Mouse (Mus musculus): ENCODE results near the gene Col1a1. TPM values are rescaled to one million over a fixed set of nuclear protein-coding genes. Genes with fewer than 3 reads are reported as not detected.

The Col1a1 gene
- polyA plus RNA-seq, 1 experiment from 2014 or later, result 511 TPM

DNA sequence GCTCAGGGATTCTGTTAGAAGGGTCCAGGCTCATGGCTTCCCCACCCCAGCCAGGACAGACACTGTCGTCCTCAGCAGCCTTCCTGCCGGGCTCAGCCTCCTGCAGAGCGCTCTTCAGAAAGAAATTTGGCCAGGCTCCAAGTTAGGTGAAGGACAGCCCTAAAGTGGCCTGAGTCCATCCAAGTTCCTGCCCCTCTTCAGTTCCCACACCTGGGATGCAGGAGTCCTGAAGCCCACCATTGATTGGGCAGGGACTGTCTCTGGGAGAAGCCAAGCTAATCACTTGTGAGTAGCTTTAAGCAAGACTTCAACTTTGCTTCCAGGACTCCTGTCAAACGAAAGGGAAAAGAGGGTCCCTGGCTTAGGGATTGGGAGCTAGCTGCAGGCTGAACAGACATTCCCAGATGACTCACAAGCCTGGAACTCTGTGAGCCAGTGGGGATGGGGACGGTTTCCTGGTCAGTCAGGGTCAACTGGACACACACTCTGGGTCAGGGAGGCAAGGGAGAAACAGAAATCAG, 8.2 kb upstream of the Col1a1 start:
- Histone ChIP-seq H3K36me3 (ENCODE audit: control insufficient read depth, insufficient read depth, low read length) (no peaks in the 10 kb centered on the region), H3K27ac (replicated peaks in 1 of 2; ENCODE audit: control insufficient read depth in 1 of 2, insufficient read depth in 1 of 2, low read depth in 2 of 2, low read length in 2 of 2) (peak overlapping the region; percentile 63 to 90), H3K4me3 (ENCODE audit: control insufficient read depth in 1 of 2, insufficient read depth in 1 of 2, low read depth in 1 of 2, low read length in 2 of 2) (no peak overlapping the region), H3K4me2 (ENCODE audit: low read length) (peak overlapping the region; percentile 52; the same call in 1 of the 2 replicates), H3K27me3 (ENCODE audit: control insufficient read depth, insufficient read depth, low read length) (no peaks in the 10 kb centered on the region), H3K9me3 (ENCODE audit: control insufficient read depth, low read length) (no peaks in the 10 kb centered on the region), H3K4me1 (ENCODE audit: control insufficient read depth in 2 of 2, insufficient read depth in 2 of 2, low read length in 2 of 2) (peaks cover 31 to 34% of the 10 kb centered on the region in 2 experiments), H3K9ac (ENCODE audit: low read length) (peak overlapping the region; percentile 9; the same call in 1 of the 2 replicates)
- no peak for ATAC-seq (ENCODE audit: insufficient number of reproducible peaks, insufficient read depth, low FRiP score, low read depth)
- WGBS, result under 1% methylated on average over 5 of the region's 5 CpGs

GRCm38 (mm10) chr11:94928820-94929219, 7.2 kb upstream of the Col1a1 start:
- H3K9me3 ChIP-seq (ENCODE audit: control insufficient read depth, low read length), result no peaks in the 10 kb centered on the region
- ATAC-seq (ENCODE audit: insufficient number of reproducible peaks, insufficient read depth, low FRiP score, low read depth), result peak; percentile 94
- H3K4me3 ChIP-seq (ENCODE audit: control insufficient read depth in 1 of 2, insufficient read depth in 1 of 2, low read depth in 1 of 2, low read length in 2 of 2), result peak overlapping the region; percentile 6; a peak in 2 of 4 replicates
- WGBS, result 1% methylated on average over 13 of the region's 13 CpGs
- peaks cover 38 to 41% of the 10 kb centered on the region in 2 experiments for H3K4me1 ChIP-seq (ENCODE audit: control insufficient read depth in 2 of 2, insufficient read depth in 2 of 2, low read length in 2 of 2)
- peak overlapping the region; percentile 52 for H3K4me2 ChIP-seq (ENCODE audit: low read length)
- no peaks in the 10 kb centered on the region for H3K27me3 ChIP-seq (ENCODE audit: control insufficient read depth, insufficient read depth, low read length)
- H3K36me3 ChIP-seq (ENCODE audit: control insufficient read depth, insufficient read depth, low read length), result no peaks in the 10 kb centered on the region
- peak overlapping the region; percentile 88 to 90 for H3K27ac ChIP-seq (replicated peaks in 1 of 2; ENCODE audit: control insufficient read depth in 1 of 2, insufficient read depth in 1 of 2, low read depth in 2 of 2, low read length in 2 of 2)
- H3K9ac ChIP-seq (ENCODE audit: low read length), result peak overlapping the region; percentile 62

- no peak for ATAC-seq (ENCODE audit: insufficient number of reproducible peaks, insufficient read depth, low FRiP score, low read depth)
- H3K9ac ChIP-seq (ENCODE audit: low read length), result no peak overlapping the region; the same call in 1 of the 2 replicates
- peaks cover 39 to 46% of the 10 kb centered on the region in 2 experiments for H3K4me1 ChIP-seq (ENCODE audit: control insufficient read depth in 2 of 2, insufficient read depth in 2 of 2, low read length in 2 of 2)
- peaks cover 6% of the 10 kb centered on the region; the same call in 1 of the 2 replicates for H3K27me3 ChIP-seq (ENCODE audit: control insufficient read depth, insufficient read depth, low read length)
- H3K4me2 ChIP-seq (ENCODE audit: low read length), result peak overlapping the region; percentile 52
- H3K27ac ChIP-seq (replicated peaks in 1 of 2; ENCODE audit: control insufficient read depth in 1 of 2, insufficient read depth in 1 of 2, low read depth in 2 of 2, low read length in 2 of 2), result peak overlapping the region; percentile 29 to 90; a peak in 3 of 4 replicates
- no peak overlapping the region for H3K4me3 ChIP-seq (ENCODE audit: control insufficient read depth in 1 of 2, insufficient read depth in 1 of 2, low read depth in 1 of 2, low read length in 2 of 2)
- 32% methylated on average over 9 of the region's 9 CpGs for WGBS
- H3K9me3 ChIP-seq (ENCODE audit: control insufficient read depth, low read length), result no peaks in the 10 kb centered on the region
- H3K36me3 ChIP-seq (ENCODE audit: control insufficient read depth, insufficient read depth, low read length), result no peaks in the 10 kb centered on the region
These were observed 6.4 kb upstream of the Col1a1 start for GRCm38 (mm10) chr11:94929599-94929998.

- H3K4me2 ChIP-seq (ENCODE audit: low read length), result no peak overlapping the region
- ATAC-seq (ENCODE audit: insufficient number of reproducible peaks, insufficient read depth, low FRiP score, low read depth), result no peak
- H3K9me3 ChIP-seq (ENCODE audit: control insufficient read depth, low read length), result no peaks in the 10 kb centered on the region
- H3K27ac ChIP-seq (replicated peaks in 1 of 2; ENCODE audit: control insufficient read depth in 1 of 2, insufficient read depth in 1 of 2, low read depth in 2 of 2, low read length in 2 of 2), result peak overlapping the region in 1 of 2 experiments; percentile 90; a peak in 2 of 4 replicates
- H3K4me3 ChIP-seq (ENCODE audit: control insufficient read depth in 1 of 2, insufficient read depth in 1 of 2, low read depth in 1 of 2, low read length in 2 of 2), result no peak overlapping the region
- H3K4me1 ChIP-seq (ENCODE audit: control insufficient read depth in 2 of 2, insufficient read depth in 2 of 2, low read length in 2 of 2), result peaks cover 41 to 49% of the 10 kb centered on the region in 2 experiments
- 50% methylated on average over 4 of the region's 4 CpGs for WGBS
- no peak overlapping the region; the same call in 1 of the 2 replicates for H3K9ac ChIP-seq (ENCODE audit: low read length)
- peaks cover 12% of the 10 kb centered on the region for H3K27me3 ChIP-seq (ENCODE audit: control insufficient read depth, insufficient read depth, low read length)
- no peaks in the 10 kb centered on the region for H3K36me3 ChIP-seq (ENCODE audit: control insufficient read depth, insufficient read depth, low read length)
These were observed 5.9 kb upstream of the Col1a1 start for GRCm38 (mm10) chr11:94930151-94930550.

- peak overlapping the region; percentile 9 to 68 for H3K27ac ChIP-seq (replicated peaks in 1 of 2; ENCODE audit: control insufficient read depth in 1 of 2, insufficient read depth in 1 of 2, low read depth in 2 of 2, low read length in 2 of 2)
- ATAC-seq (ENCODE audit: insufficient number of reproducible peaks, insufficient read depth, low FRiP score, low read depth), result no peak
- H3K36me3 ChIP-seq (ENCODE audit: control insufficient read depth, insufficient read depth, low read length), result no peaks in the 10 kb centered on the region
- peaks cover 25% of the 10 kb centered on the region for H3K27me3 ChIP-seq (ENCODE audit: control insufficient read depth, insufficient read depth, low read length)
- H3K9ac ChIP-seq (ENCODE audit: low read length), result no peak overlapping the region
- peaks cover 27 to 37% of the 10 kb centered on the region in 2 experiments for H3K4me1 ChIP-seq (ENCODE audit: control insufficient read depth in 2 of 2, insufficient read depth in 2 of 2, low read length in 2 of 2)
- 18% methylated on average over 8 of the region's 8 CpGs for WGBS
- H3K4me3 ChIP-seq (ENCODE audit: control insufficient read depth in 1 of 2, insufficient read depth in 1 of 2, low read depth in 1 of 2, low read length in 2 of 2), result no peak overlapping the region
- H3K4me2 ChIP-seq (ENCODE audit: low read length), result peak overlapping the region; percentile 23; the same call in 1 of the 2 replicates
- H3K9me3 ChIP-seq (ENCODE audit: control insufficient read depth, low read length), result no peaks in the 10 kb centered on the region
These were observed 2.4 kb upstream of the Col1a1 start for GRCm38 (mm10) chr11:94933584-94933983.

- Histone ChIP-seq H3K36me3 (ENCODE audit: control insufficient read depth, insufficient read depth, low read length) (peaks cover 2% of the 10 kb centered on the region; the same call in 1 of the 2 replicates), H3K27me3 (ENCODE audit: control insufficient read depth, insufficient read depth, low read length) (peaks cover 33% of the 10 kb centered on the region), H3K9me3 (ENCODE audit: control insufficient read depth, low read length) (no peaks in the 10 kb centered on the region), H3K9ac (ENCODE audit: low read length) (no peak overlapping the region), H3K27ac (replicated peaks in 1 of 2; ENCODE audit: control insufficient read depth in 1 of 2, insufficient read depth in 1 of 2, low read depth in 2 of 2, low read length in 2 of 2) (peak overlapping the region in 1 of 2 experiments; percentile 68; a peak in 1 of 4 replicates), H3K4me2 (ENCODE audit: low read length) (0 out of 2 replicates have a peak overlapping the region, but pooled peaks have one; percentile 8), H3K4me3 (ENCODE audit: control insufficient read depth in 1 of 2, insufficient read depth in 1 of 2, low read depth in 1 of 2, low read length in 2 of 2) (no peak overlapping the region), H3K4me1 (ENCODE audit: control insufficient read depth in 2 of 2, insufficient read depth in 2 of 2, low read length in 2 of 2) (peaks cover 19 to 30% of the 10 kb centered on the region in 2 experiments)
- WGBS, result 40% methylated on average over 11 of the region's 11 CpGs
- ATAC-seq (ENCODE audit: insufficient number of reproducible peaks, insufficient read depth, low FRiP score, low read depth), result no peak
These were observed 1.5 kb upstream of the Col1a1 start for GRCm38 (mm10) chr11:94934526-94934925.

- ATAC-seq (ENCODE audit: insufficient number of reproducible peaks, insufficient read depth, low FRiP score, low read depth), result peak; percentile 69
- Histone ChIP-seq H3K9me3 (ENCODE audit: control insufficient read depth, low read length) (no peaks in the 10 kb centered on the region), H3K4me3 (ENCODE audit: control insufficient read depth in 1 of 2, insufficient read depth in 1 of 2, low read depth in 1 of 2, low read length in 2 of 2) (peak overlapping the region; percentile 48 to 59), H3K9ac (ENCODE audit: low read length) (peak overlapping the region; percentile 79), H3K4me2 (ENCODE audit: low read length) (peak overlapping the region; percentile 76), H3K36me3 (ENCODE audit: control insufficient read depth, insufficient read depth, low read length) (peaks cover 14% of the 10 kb centered on the region; the same call in 1 of the 2 replicates), H3K4me1 (ENCODE audit: control insufficient read depth in 2 of 2, insufficient read depth in 2 of 2, low read length in 2 of 2) (peaks cover 8 to 19% of the 10 kb centered on the region in 2 experiments), H3K27ac (replicated peaks in 1 of 2; ENCODE audit: control insufficient read depth in 1 of 2, insufficient read depth in 1 of 2, low read depth in 2 of 2, low read length in 2 of 2) (peak overlapping the region; percentile 83 to 86), H3K27me3 (ENCODE audit: control insufficient read depth, insufficient read depth, low read length) (peaks cover 44% of the 10 kb centered on the region)
- under 1% methylated on average over 17 of the region's 17 CpGs for WGBS
These were observed 849 bp downstream of the Col1a1 start for GRCm38 (mm10) chr11:94936851-94937295.
